Mouse (Mus musculus): Measurements from ENCODE around the gene Cacna1c. TPM values are rescaled to one million over a fixed set of nuclear protein-coding genes. Genes with fewer than 3 reads are reported as not detected.

Cacna1c gene
- polyA plus RNA-seq, 1 experiment: 16.7 TPM

DNA sequence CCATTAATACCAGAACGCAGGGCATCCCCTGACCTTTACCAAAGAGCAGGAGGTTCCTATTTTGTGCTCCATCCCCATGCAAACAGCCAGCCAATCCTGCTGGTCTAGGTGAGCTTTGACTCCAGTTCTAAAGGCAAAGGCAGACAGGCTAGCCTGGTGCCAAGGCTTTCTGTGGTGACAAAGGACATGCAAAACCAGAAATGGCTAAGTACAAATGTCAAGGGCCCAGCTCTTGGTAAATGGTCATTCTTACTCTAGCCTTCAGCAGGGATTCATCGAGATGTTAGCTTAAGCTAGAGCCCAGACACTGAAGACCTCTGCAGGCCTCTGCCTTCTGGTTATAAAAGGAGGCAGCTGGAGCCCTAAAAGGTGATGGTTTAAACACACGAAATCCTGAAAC lies 269.5 kb downstream of the Cacna1c start:
- no peak for TF ChIP-seq CTCF (IDR thresholded peaks at IDR 0.05; ENCODE audit: borderline replicate concordance, insufficient read depth, low read depth, low read length)
- TF ChIP-seq POLR2A (IDR thresholded peaks at IDR 0.05; ENCODE audit: borderline replicate concordance, insufficient read depth, low read length): no peak
- 85% methylated on average over 3 of the region's 3 CpGs for WGBS
- Histone ChIP-seq H3K27ac (ENCODE audit: insufficient read depth, low read length) (no peak overlapping the region), H3K4me3 (replicated peaks; ENCODE audit: insufficient read depth, low read depth, low read length) (no peak overlapping the region), H3K4me1 (ENCODE audit: control insufficient read depth, insufficient read depth, low read length) (peaks cover 42% of the 10 kb centered on the region), H3K27me3 (ENCODE audit: control insufficient read depth, insufficient read depth, low read length) (no peaks in the 10 kb centered on the region)
- no peak for DNase-seq

DNA sequence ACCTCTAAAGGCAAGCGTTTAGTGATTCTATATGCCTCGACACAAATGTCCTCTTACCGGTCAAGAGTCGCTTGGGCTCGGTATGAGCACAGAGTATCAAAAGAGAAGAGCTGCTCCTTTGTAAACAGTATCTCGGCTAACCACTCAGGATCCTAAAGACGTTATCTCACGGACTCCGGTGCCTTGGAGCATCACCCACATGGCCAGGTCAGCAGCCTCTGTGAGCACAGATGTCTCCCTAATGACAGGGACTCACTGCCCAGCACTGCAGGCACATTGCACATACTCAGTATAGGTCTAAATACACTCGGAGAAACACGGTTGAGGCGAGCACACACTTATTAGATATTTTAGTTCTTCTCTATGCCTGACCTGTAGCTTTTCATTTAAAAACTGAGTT lies 271.8 kb downstream of the Cacna1c start:
- Histone ChIP-seq H3K27ac (ENCODE audit: insufficient read depth, low read length) (peak overlapping the region; percentile 10; the same call in 1 of the 2 replicates), H3K4me3 (replicated peaks; ENCODE audit: insufficient read depth, low read depth, low read length) (no peak overlapping the region), H3K27me3 (ENCODE audit: control insufficient read depth, insufficient read depth, low read length) (no peaks in the 10 kb centered on the region), H3K4me1 (ENCODE audit: control insufficient read depth, insufficient read depth, low read length) (peaks cover 40% of the 10 kb centered on the region)
- TF ChIP-seq POLR2A (IDR thresholded peaks at IDR 0.05; ENCODE audit: borderline replicate concordance, insufficient read depth, low read length) (no peak), CTCF (IDR thresholded peaks at IDR 0.05; ENCODE audit: borderline replicate concordance, insufficient read depth, low read depth, low read length) (no peak)
- whole genome bisulfite sequencing: 38% methylated on average over 12 of the region's 12 CpGs
- DNase-seq: peak in 1 of 2 experiments; percentile 62

DNA sequence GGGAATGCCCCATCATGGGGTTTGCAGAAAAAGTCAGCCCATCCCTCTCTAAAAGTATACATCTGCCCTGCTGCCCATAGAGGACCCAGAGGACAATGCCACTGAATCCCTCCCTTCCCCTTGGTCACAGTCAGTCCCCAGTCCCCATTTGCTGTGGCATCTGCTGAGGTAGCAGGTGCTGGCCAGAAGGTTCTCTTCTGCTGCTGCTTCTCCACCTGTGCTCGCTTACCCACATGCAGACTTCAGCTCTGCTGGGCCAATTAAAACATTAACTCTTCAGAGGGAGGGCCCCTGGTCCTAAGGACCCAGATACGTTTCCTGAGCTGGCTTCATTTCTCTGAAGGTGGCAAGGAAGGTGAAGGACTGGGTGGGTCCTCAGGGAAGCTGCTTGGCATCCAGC lies 272.3 kb downstream of the Cacna1c start:
- Histone ChIP-seq H3K4me1 (ENCODE audit: control insufficient read depth, insufficient read depth, low read length) (peaks cover 40% of the 10 kb centered on the region), H3K27me3 (ENCODE audit: control insufficient read depth, insufficient read depth, low read length) (no peaks in the 10 kb centered on the region), H3K4me3 (replicated peaks; ENCODE audit: insufficient read depth, low read depth, low read length) (no peak overlapping the region), H3K27ac (ENCODE audit: insufficient read depth, low read length) (peak overlapping the region; percentile 10; the same call in 1 of the 2 replicates)
- TF ChIP-seq CTCF (IDR thresholded peaks at IDR 0.05; ENCODE audit: borderline replicate concordance, insufficient read depth, low read depth, low read length) (no peak), POLR2A (IDR thresholded peaks at IDR 0.05; ENCODE audit: borderline replicate concordance, insufficient read depth, low read length) (no peak)
- 12% methylated on average over 2 of the region's 2 CpGs for WGBS
- DNase-seq: peak; percentile 77 to 84

DNA sequence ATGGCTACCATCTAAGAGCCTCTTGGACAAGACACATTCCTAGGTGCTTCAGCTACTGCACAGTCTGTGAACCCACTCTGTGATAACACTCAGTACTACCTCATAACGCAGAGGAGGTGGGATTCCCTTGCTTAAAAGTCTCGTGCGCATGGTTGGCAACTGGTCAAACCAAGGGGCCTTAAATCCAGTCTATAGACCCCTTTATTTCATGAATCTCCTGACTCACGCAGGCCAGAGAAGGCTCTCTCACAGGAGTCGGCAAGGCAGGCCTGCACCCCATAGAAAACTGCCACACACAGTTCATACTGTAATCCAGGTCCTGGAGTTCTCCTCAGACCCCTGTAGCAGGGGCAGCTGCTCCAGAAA lies 273.0 kb downstream of the Cacna1c start:
- 71% methylated on average over 5 of the region's 5 CpGs for WGBS
- Histone ChIP-seq H3K27ac (ENCODE audit: insufficient read depth, low read length) (peak overlapping the region; percentile 1), H3K27me3 (ENCODE audit: control insufficient read depth, insufficient read depth, low read length) (no peaks in the 10 kb centered on the region), H3K4me3 (replicated peaks; ENCODE audit: insufficient read depth, low read depth, low read length) (no peak overlapping the region), H3K4me1 (ENCODE audit: control insufficient read depth, insufficient read depth, low read length) (peaks cover 40% of the 10 kb centered on the region)
- no peak for TF ChIP-seq POLR2A (IDR thresholded peaks at IDR 0.05; ENCODE audit: borderline replicate concordance, insufficient read depth, low read length)
- DNase-seq: peak in 1 of 2 experiments; percentile 36

DNA sequence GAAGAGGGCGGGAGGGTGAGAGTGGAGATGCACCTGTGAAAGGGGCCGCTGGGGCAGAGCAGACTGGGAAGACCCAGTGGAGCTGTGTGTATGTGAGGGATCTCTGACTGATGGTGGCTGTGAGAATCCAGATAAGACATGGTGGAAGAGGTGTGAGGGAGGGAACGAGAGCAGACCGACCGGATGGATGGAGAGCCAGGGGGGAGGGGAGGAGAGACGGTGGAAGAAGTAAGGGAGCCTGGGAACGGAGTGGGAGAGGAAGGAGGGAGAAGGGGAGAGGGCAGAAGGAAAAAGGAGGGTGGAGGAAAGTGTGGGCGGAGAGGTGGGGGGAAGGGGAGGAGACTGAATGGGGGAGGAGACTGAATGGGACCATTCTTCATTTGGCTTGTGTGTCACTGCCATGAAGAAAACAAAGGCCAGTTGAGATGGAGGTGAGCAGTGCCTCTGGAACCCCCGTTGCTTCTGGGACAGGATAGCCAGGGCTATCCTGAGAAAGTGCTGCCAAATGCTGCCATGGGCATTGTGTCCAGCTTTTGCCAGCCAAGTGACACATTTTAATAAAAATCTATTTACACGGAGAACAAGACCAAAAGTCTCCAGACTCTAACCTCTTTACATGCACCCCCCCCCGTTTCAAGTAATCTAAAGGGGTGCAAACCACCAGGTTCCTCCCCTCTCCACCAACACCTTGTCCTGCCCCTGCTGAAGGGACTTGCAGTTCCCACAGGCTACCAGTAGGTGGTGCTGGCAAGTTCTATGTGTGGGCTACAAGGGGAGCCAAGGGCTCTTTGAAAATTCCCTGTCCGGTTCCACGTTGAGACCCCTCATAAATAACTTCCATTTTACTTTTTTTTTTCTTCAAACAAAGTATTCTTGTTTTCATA lies 273.6 kb downstream of the Cacna1c start:
- DNase-seq: peak; percentile 81 to 89
- TF ChIP-seq POLR2A (IDR thresholded peaks at IDR 0.05; ENCODE audit: borderline replicate concordance, insufficient read depth, low read length): no peak
- TF ChIP-seq CTCF (IDR thresholded peaks at IDR 0.05; ENCODE audit: borderline replicate concordance, insufficient read depth, low read depth, low read length): peak; percentile 93
- 39% methylated on average over 13 of the region's 13 CpGs for WGBS
- no peak overlapping the region for H3K4me3 ChIP-seq (replicated peaks; ENCODE audit: insufficient read depth, low read depth, low read length)
- no peak overlapping the region for H3K27ac ChIP-seq (ENCODE audit: insufficient read depth, low read length)
- H3K27me3 ChIP-seq (ENCODE audit: control insufficient read depth, insufficient read depth, low read length): no peaks in the 10 kb centered on the region
- peaks cover 40% of the 10 kb centered on the region for H3K4me1 ChIP-seq (ENCODE audit: control insufficient read depth, insufficient read depth, low read length)

DNA sequence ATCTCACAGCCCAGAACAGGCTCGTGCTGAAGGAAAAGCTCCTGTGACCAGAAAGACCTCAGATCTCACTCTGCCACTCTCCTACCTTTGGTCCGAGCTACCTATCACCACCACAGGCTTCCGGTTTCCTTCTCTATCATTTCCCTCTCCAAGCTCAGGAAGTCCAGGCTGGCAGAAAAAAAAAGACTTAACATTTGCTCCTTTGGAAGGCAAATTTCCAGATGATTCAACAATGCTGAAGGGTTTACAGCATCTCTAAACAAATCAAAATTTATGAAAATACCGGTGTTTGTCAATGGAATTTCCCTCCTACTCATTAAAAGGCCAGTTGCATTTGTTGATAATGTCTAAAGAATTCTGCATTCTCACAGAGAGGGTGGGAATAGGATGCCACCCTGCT lies 288.0 kb downstream of the Cacna1c start:
- 90% methylated on average over 4 of the region's 4 CpGs for WGBS

DNA sequence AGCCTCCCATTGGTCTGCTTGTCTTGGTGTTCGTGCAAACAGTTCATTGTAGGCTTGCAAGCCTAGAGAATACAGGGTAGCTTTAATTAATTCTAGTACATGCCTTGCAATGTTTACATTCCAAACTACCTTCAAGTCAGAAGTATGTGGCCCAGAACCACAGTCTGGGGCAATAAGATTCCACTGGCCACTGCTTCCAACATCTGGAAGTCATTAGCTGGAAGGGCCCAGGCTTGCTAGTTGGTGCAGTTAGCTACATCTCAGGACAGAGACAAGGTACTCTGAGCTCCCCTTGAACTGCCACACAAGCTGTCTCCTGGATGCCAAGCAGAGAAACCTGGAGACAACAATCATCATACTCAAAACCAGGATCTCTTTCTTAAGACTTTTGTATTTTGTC lies 288.5 kb downstream of the Cacna1c start:
- DNase-seq: no peak
- WGBS: 89% methylated on average over 1 of the region's 1 CpGs
- H3K27me3 ChIP-seq (ENCODE audit: control insufficient read depth, insufficient read depth, low read length): no peaks in the 10 kb centered on the region
- no peak overlapping the region for H3K27ac ChIP-seq (ENCODE audit: insufficient read depth, low read length)
- no peak for TF ChIP-seq POLR2A (IDR thresholded peaks at IDR 0.05; ENCODE audit: borderline replicate concordance, insufficient read depth, low read length)
- TF ChIP-seq CTCF (IDR thresholded peaks at IDR 0.05; ENCODE audit: borderline replicate concordance, insufficient read depth, low read depth, low read length): no peak
- H3K4me3 ChIP-seq (replicated peaks; ENCODE audit: insufficient read depth, low read depth, low read length): no peak overlapping the region
- H3K4me1 ChIP-seq (ENCODE audit: control insufficient read depth, insufficient read depth, low read length): peaks cover 9% of the 10 kb centered on the region

More for the DNA sequence above, 288.0 kb downstream of the Cacna1c start:
- Histone ChIP-seq H3K27me3 (ENCODE audit: control insufficient read depth, insufficient read depth, low read length) (no peaks in the 10 kb centered on the region), H3K4me3 (replicated peaks; ENCODE audit: insufficient read depth, low read depth, low read length) (no peak overlapping the region), H3K4me1 (ENCODE audit: control insufficient read depth, insufficient read depth, low read length) (peaks cover 7% of the 10 kb centered on the region), H3K27ac (ENCODE audit: insufficient read depth, low read length) (no peak overlapping the region)
- no peak for TF ChIP-seq POLR2A (IDR thresholded peaks at IDR 0.05; ENCODE audit: borderline replicate concordance, insufficient read depth, low read length)
- TF ChIP-seq CTCF (IDR thresholded peaks at IDR 0.05; ENCODE audit: borderline replicate concordance, insufficient read depth, low read depth, low read length): no peak
- DNase-seq: no peak

DNA sequence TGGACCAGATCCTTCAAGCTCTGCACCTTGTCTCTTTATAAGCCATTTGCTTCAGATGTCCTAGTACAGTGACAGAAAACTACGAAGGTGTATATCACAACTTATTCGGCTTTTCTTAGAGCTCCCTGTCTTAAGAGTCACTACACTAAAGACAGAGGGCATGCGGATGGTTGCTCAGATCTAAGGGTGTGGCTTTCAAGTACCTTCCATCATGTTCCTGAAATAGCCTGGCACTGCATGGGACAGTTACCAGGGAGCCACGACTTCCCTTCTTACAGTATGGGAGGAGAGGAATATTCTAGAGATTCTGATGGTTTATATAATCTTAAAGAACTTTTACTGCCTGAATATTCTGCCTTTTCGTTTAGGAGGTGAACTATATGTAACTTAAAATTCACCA lies 289.3 kb downstream of the Cacna1c start:
- Histone ChIP-seq H3K4me1 (ENCODE audit: control insufficient read depth, insufficient read depth, low read length) (peaks cover 6% of the 10 kb centered on the region), H3K4me3 (replicated peaks; ENCODE audit: insufficient read depth, low read depth, low read length) (no peak overlapping the region), H3K27me3 (ENCODE audit: control insufficient read depth, insufficient read depth, low read length) (no peaks in the 10 kb centered on the region), H3K27ac (ENCODE audit: insufficient read depth, low read length) (no peak overlapping the region)
- no peak for DNase-seq
- no peak for TF ChIP-seq POLR2A (IDR thresholded peaks at IDR 0.05; ENCODE audit: borderline replicate concordance, insufficient read depth, low read length)
- TF ChIP-seq CTCF (IDR thresholded peaks at IDR 0.05; ENCODE audit: borderline replicate concordance, insufficient read depth, low read depth, low read length): no peak
- 75% methylated on average over 5 of the region's 5 CpGs for WGBS
